Mouse (Mus musculus) heart, embryonic 15.5 days (tissue): ENCODE data around the gene 4930467E23Rik. TPM values are rescaled to one million over a fixed set of nuclear protein-coding genes. Genes with fewer than 3 reads are reported as not detected.
"Not testable (repeated sequence)": the region's sequence is repeated elsewhere in the genome, so short reads cannot be mapped to it uniquely, and the experiment has no call there.

Experiments
- ATAC-seq: fragments of 200-750 bp; cut with Nextera tagmentation; replicated peaks from 2 replicates; pipeline ENCODE4 v1.8.0; 2017; ENCODE audit warnings: low read depth, moderate TSS enrichment; ENCODE audit not compliant: insufficient number of reproducible peaks, insufficient read depth, low FRiP score
- H3K27ac ChIP-seq: fragments of 300-500 bp; sonication (generic); 2 replicates; pipeline ENCODE4 v1.5.1; 2015; ENCODE audit warnings: mild to moderate bottlenecking, inconsistent platforms
- H3K27me3 ChIP-seq: fragments of 300-500 bp; sonication (generic); 2 replicates; pipeline ENCODE4 v1.6.1; 2015; ENCODE audit warnings: inconsistent platforms
- H3K36me3 ChIP-seq: fragments of 300-500 bp; sonication (generic); 2 replicates; pipeline ENCODE4 v1.6.1; 2015; ENCODE audit warnings: mild to moderate bottlenecking, inconsistent platforms
- H3K4me1 ChIP-seq: fragments of 300-500 bp; sonication (generic); replicated peaks from 2 replicates; pipeline ENCODE4 v1.6.1; 2015; ENCODE audit warnings: inconsistent platforms
- H3K4me2 ChIP-seq: fragments of 300-500 bp; sonication (generic); 2 replicates; pipeline ENCODE4 v1.6.1; 2015; ENCODE audit warnings: inconsistent platforms, mild to moderate bottlenecking, moderate library complexity
- H3K4me3 ChIP-seq: fragments of 300-500 bp; sonication (generic); 2 replicates; pipeline ENCODE4 v1.5.1; 2015; ENCODE audit warnings: mild to moderate bottlenecking, inconsistent platforms
- H3K9ac ChIP-seq: fragments of 300-500 bp; sonication (generic); 2 replicates; pipeline ENCODE4 v1.6.1; 2015; ENCODE audit warnings: mild to moderate bottlenecking, inconsistent platforms
- H3K9me3 ChIP-seq: fragments of 300-500 bp; sonication (generic); replicated peaks from 2 replicates; pipeline ENCODE4 v1.6.1; 2016; ENCODE audit warnings: inconsistent platforms
- WGBS: fragments of 180-500 bp; shearing (Covaris S2); methylation state at CpG from one replicate; pipeline ENCODE4 v1.1.7; 2015; ENCODE audit warnings: mixed read lengths; 5-methylcytosine and 5-hydroxymethylcytosine counted together
- polyA plus RNA-seq: library from polyadenylated mRNA; unstranded; fragments of >200 nt; fragmentation: Nextera tagmentation; extraction: Ambion mirVana; gene quantifications from 2 replicates; pipeline ENCODE4 v1.2.1, GENCODE M21; 2015

Gene 4930467E23Rik
- polyA plus RNA-seq: not detected in 2 replicates

DNA sequence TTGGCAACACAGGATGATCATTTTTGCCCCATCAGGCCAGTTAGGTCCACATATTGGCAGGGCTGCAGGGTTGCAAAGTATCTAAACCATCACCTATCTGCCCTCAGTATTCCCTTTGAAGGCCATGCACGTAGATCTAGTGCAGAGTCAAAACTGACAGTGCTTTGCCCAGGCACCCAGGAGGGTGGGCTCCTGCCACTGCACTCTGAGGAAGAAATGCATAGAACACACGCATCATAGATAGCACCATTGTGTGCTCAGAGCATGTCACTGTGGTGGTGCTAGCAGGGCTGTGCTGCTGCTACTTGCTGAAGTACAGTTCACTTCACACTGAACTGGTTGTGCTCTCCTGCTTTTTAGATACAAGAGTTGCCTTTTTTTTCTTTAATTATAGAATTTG lies at the start of gene 4930467E23Rik:
4930467E23Rik (plus strand) TSS at position 301 of the 400 bp plus-strand sequence.
- H3K9me3 ChIP-seq, H3K36me3 ChIP-seq, H3K27me3 ChIP-seq, H3K4me1 ChIP-seq, H3K4me3 ChIP-seq, ATAC-seq, H3K27ac ChIP-seq, H3K9ac ChIP-seq, H3K4me2 ChIP-seq: not testable (repeated sequence)
- no CpG with 5 or more reads among the region's 2 CpGs for WGBS

DNA sequence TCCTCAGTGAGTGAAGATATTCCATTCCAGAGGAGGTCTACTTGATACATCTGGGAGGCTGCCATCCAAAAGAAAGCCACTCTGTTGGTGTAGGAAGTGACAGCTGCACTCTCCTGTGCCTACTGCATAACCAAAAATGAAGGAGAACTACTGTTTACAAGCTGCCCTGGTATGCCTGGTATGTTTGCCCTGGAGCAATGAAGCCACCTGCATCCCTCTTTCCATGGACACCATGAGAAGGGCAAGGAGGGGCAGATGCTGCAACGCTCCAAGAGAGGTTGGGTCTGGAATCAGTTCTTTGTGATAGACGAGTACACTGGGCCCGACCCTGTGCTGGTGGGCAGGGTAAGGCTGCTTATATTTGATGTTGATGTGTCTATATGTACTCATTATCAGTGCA lies 47.1 kb upstream of the 4930467E23Rik start:
- WGBS: 71% methylated on average over 2 of the region's 3 CpGs
- H3K9ac ChIP-seq, H3K27ac ChIP-seq, H3K9me3 ChIP-seq, H3K4me3 ChIP-seq, H3K4me1 ChIP-seq, ATAC-seq, H3K27me3 ChIP-seq, H3K36me3 ChIP-seq, H3K4me2 ChIP-seq: not testable (repeated sequence)

DNA sequence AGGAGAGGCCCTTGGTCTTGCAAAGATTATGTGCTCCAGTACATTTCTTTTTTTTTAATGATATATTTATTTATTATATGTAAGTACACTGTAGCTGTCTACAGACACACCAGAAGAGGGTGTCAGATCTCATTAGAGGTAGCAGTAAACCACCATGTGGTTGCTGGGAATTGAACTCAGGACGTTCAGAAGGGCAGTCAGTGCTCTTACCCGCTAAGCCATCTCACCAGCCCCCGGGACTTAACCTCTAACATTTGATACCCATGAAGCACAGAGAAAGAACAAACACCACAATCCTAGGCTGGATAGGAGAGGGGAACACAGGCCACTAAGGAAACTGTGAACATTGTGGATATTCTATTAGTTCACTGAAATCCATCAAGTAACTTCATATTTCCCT lies 43.9 kb upstream of the 4930467E23Rik start:
- H3K27me3 ChIP-seq, H3K4me2 ChIP-seq: not testable (repeated sequence)
- 70% methylated on average over 3 of the region's 3 CpGs for WGBS

GRCm38 (mm10) chr8:19688802-19689525 lies 40.4 kb upstream of the 4930467E23Rik start:
- H3K36me3 ChIP-seq, H3K4me1 ChIP-seq, H3K9me3 ChIP-seq, H3K4me2 ChIP-seq, H3K27ac ChIP-seq, H3K27me3 ChIP-seq, H3K9ac ChIP-seq, ATAC-seq, H3K4me3 ChIP-seq: not testable (repeated sequence)
- WGBS: 73% methylated on average over 6 of the region's 6 CpGs

More for the DNA sequence above, 43.9 kb upstream of the 4930467E23Rik start:
- H3K9ac ChIP-seq, H3K4me1 ChIP-seq, H3K4me3 ChIP-seq, H3K27ac ChIP-seq, H3K9me3 ChIP-seq, H3K36me3 ChIP-seq, ATAC-seq: not testable (repeated sequence)

- not testable (repeated sequence) for H3K27ac ChIP-seq, H3K4me3 ChIP-seq, H3K9ac ChIP-seq, H3K9me3 ChIP-seq, H3K36me3 ChIP-seq, H3K27me3 ChIP-seq, ATAC-seq, H3K4me1 ChIP-seq, H3K4me2 ChIP-seq
- WGBS: 64% methylated on average over 1 of the region's 1 CpGs
Measured at GRCm38 (mm10) chr8:19689745-19690144, 39.6 kb upstream of the 4930467E23Rik start.

DNA sequence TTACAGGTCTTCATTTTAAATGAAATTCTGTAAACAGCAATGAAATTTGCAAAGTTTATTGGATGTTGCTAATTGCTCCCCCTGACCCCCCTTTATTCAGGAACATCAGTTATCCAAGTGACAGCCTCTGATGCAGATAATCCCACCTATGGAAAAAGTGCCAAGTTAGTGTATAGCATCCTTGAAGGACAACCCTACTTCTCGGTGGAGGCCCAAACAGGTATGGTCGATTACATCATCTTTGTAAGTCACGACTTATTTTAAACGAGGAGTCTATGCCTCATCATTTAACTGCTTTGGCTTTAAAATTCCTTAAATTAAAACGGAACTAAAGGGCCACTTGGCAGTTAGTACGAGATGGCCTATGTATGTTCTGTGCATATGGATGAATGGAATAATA lies 38.0 kb upstream of the 4930467E23Rik start:
- H3K9me3 ChIP-seq, H3K4me2 ChIP-seq, H3K4me1 ChIP-seq, H3K4me3 ChIP-seq, H3K27ac ChIP-seq, ATAC-seq, H3K9ac ChIP-seq, H3K36me3 ChIP-seq, H3K27me3 ChIP-seq: not testable (repeated sequence)
- WGBS: 74% methylated on average over 6 of the region's 6 CpGs

DNA sequence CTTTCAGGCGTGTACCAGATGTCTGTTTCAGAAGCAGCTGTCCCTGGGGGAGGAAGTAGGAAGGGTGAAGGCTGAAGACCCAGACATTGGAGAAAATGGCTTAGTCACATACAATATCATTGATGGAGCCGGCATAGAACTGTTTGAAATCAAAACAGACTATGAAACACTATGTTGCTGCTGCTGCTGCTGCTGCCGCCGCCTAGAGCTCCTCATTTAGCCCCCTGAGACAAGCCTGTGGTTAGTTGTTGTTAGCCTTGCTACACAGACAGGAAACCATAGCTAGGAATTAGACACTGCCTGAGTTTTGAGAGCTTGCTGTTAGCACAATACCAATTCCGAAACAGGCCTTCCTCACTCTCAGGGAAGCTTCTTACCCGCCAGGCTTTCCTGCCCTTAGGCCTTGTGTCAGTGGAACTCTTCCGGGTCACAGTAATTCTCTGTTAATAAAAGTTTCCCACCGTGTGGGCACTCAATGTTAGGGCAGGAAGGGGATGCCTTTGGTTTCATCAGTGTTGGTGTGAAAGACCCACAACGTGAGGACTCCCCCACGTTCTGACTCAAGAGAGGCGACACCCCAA lies 31.8 kb upstream of the 4930467E23Rik start:
- not testable (repeated sequence) for H3K36me3 ChIP-seq, H3K9me3 ChIP-seq, H3K27me3 ChIP-seq, H3K27ac ChIP-seq, H3K4me3 ChIP-seq, H3K4me2 ChIP-seq, H3K4me1 ChIP-seq, ATAC-seq, H3K9ac ChIP-seq
- 76% methylated on average over 11 of the region's 11 CpGs for WGBS

DNA sequence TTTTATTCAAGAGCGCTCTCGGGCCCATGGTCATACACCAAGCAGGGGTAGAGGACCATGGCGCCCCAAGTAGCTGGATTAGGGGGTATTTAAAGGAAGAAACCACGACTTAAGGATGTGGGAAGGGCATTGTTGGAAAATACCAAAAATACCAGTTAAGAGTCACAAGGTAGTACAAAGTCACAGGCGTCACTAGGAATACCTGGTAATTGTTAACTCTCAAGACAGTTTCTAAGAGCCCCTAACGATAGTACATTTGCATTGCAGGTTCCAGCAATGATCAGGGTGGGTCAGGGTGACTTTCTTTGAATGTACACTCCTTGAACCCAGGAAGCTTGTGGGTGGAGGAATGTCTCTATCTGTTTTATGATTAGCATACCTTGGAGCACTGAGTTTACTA lies 31.3 kb upstream of the 4930467E23Rik start:
- WGBS: 66% methylated on average over 6 of the region's 6 CpGs
- not testable (repeated sequence) for ATAC-seq, H3K4me2 ChIP-seq

GRCm38 (mm10) chr8:19698722-19699121 lies 30.7 kb upstream of the 4930467E23Rik start:
- WGBS: 77% methylated on average over 4 of the region's 4 CpGs
- not testable (repeated sequence) for H3K27ac ChIP-seq, H3K9me3 ChIP-seq, H3K4me2 ChIP-seq, H3K36me3 ChIP-seq, H3K27me3 ChIP-seq, H3K9ac ChIP-seq, H3K4me3 ChIP-seq, ATAC-seq, H3K4me1 ChIP-seq

More for the DNA sequence above, 31.3 kb upstream of the 4930467E23Rik start:
- H3K36me3 ChIP-seq, H3K27me3 ChIP-seq, H3K9me3 ChIP-seq, H3K4me1 ChIP-seq, H3K4me3 ChIP-seq, H3K27ac ChIP-seq, H3K9ac ChIP-seq: not testable (repeated sequence)

GRCm38 (mm10) chr8:19701326-19701725 lies 28.1 kb upstream of the 4930467E23Rik start:
- not testable (repeated sequence) for H3K9me3 ChIP-seq, H3K4me1 ChIP-seq, H3K4me2 ChIP-seq, H3K36me3 ChIP-seq, ATAC-seq, H3K27me3 ChIP-seq, H3K27ac ChIP-seq, H3K4me3 ChIP-seq, H3K9ac ChIP-seq
- 86% methylated on average over 2 of the region's 2 CpGs for whole genome bisulfite sequencing

DNA sequence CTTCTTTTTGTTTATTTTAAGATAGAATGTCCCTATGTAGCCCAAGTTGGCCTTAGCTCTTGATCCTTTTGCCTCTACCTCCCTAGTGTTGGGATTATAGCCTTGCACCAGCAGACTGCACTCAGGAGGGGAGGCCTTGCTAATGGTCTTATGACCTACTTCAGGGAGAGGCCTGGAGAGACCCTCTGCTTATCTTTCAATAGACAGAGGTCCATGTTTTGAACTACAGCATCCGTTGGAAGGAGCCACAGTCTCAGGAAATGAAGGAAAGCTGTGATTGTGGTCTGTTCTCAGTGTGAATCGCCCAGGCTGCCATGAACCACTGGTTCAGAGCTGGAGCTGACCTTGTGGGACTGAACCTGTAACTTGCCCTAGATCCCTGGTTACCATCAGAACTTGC lies 27.1 kb upstream of the 4930467E23Rik start:
- not testable (repeated sequence) for H3K9ac ChIP-seq, H3K4me3 ChIP-seq, H3K27me3 ChIP-seq, H3K27ac ChIP-seq, H3K9me3 ChIP-seq, H3K4me1 ChIP-seq, ATAC-seq, H3K4me2 ChIP-seq, H3K36me3 ChIP-seq
- WGBS: 60% methylated on average over 2 of the region's 2 CpGs
